Mouse (Mus musculus) ES-Bruce4 (cell line): ENCODE results near the gene Nr2e3.

Experiments used
- CTCF ChIP-seq: IDR thresholded peaks from one replicate; pipeline ENCODE4 v1.8.1; 2011; ENCODE audit warnings: low read depth, low read length
- POLR2A ChIP-seq: IDR thresholded peaks from one replicate; pipeline ENCODE4 v1.8.1; 2011; ENCODE audit warnings: low read length; ENCODE audit not compliant: insufficient read depth

DNA sequence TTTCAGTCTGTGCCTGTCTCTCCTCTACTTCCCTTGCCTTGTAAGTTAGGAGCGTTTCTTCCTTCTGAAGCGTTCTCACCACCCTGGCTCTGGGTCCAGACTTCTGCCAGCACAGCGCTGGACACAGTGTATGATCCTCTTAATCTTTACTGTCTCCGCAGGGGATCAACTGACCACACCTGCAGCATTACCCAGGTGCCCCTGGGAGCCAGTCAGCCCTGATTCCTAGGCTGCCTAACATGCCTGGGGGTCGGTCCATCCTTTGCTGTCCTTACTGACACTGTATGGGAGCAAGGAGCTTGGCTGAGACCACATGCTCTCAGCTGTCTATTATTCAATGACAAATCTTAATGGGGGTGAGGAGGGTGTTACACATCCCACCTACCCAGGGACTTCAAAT is 10.5 kb downstream of the Nr2e3 start:
- TF ChIP-seq CTCF (no peak), POLR2A (no peak)
